Mouse (Mus musculus): ENCODE measurements at regions not wholly inside any gene's neighbourhood (a gene's known extent, or its start where the extent isn't known, plus 50 kb on each side); places are given as distances from the start of the nearest gene placed in this dataset.

- DNase-seq: peak; percentile 46 to 59
Measured at GRCm38 (mm10) chr12:74516527-74516926, 200.3 kb upstream of the Gm11042 start.

- DNase-seq: no peak
Measured at GRCm38 (mm10) chr12:74502791-74503190, 186.6 kb upstream of the Gm11042 start.

GRCm38 (mm10) chr12:74477619-74478018 lies 161.4 kb upstream of the Gm11042 start:
- no peak for DNase-seq

GRCm38 (mm10) chr12:74474741-74475140 lies 158.5 kb upstream of the Gm11042 start:
- no peak for DNase-seq

- peak in 1 of 2 experiments; percentile 4 for DNase-seq
Measured at GRCm38 (mm10) chr12:74458521-74458920, 142.3 kb upstream of the Gm11042 start.

GRCm38 (mm10) chr12:74452375-74453090 lies 136.3 kb upstream of the Gm11042 start:
- DNase-seq: peak in 1 of 2 experiments; percentile 3

- no peak for DNase-seq
Measured at GRCm38 (mm10) chr12:74448248-74448647, 132.1 kb upstream of the Gm11042 start.

GRCm38 (mm10) chr12:74434874-74435273 lies 118.7 kb upstream of the Gm11042 start:
- DNase-seq: no peak

- DNase-seq: no peak
Measured at GRCm38 (mm10) chr12:74414738-74415137, 98.5 kb upstream of the Gm11042 start.

GRCm38 (mm10) chr12:74410511-74410910 lies 94.3 kb upstream of the Gm11042 start:
- peak; percentile 60 for DNase-seq

- DNase-seq: no peak
Measured at GRCm38 (mm10) chr12:74407591-74408095, 91.4 kb upstream of the Gm11042 start.

GRCm38 (mm10) chr12:74389811-74390210 lies 73.6 kb upstream of the Gm11042 start:
- no peak for DNase-seq
